Mouse (Mus musculus): ENCODE data around the gene P4ha2.

P4ha2 gene

DNA sequence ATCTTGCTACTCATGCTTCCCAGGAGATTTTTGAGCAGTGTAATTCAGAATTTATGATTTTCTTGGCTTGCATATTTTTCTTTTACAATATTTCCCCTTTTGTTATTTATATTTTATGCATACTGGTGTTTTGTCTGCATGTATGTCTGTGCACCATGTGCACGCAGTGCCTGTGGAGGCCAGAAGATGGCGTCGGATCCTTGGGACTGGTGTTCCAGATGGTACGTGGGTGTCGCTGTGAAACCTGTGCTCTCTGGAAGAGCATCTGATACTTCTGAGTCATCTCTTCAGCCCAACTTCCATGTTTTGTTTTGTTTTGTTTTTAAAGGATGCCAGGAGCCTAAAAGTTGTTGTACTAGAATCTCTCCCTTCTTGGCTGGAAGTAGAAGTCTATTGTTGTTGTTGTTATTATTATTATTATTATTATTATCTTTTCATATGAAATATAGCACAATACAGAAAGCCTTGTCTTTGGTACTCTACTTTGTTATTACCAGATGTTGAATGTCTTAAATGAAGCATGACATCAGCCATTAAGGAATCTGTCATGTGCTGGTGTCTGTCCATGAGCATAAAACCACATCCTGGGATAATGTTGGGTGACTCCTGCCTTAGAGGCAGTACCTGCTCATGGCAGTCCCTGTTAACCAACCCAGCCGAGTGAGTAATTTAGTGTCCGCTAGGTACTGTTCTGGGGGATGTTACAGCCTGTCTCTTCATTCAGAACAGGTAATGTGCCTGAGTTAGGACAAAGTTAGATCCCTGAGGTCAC lies 41.5 kb downstream of the P4ha2 start:
- no peak for DNase-seq

DNA sequence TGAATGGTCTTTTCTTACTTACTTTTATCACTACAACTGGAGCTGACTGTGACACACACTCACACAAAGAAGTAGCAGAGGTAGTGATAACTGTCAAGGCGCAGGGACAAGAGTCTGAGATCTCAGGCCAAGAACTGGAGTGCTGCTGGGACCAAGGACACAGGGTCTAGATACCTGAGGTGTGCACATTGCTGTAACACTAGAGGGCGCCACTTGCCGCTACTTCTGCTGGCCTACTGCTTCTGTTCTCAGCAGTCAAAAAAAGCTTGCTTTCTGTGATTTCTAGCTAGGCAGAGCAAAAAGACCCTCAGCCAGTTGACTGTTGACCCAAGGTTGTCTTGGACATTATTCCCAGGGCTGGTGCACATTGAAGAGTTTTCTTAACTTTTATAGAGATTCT lies 45.0 kb downstream of the P4ha2 start:
- DNase-seq: peak; percentile 47 to 69

DNA sequence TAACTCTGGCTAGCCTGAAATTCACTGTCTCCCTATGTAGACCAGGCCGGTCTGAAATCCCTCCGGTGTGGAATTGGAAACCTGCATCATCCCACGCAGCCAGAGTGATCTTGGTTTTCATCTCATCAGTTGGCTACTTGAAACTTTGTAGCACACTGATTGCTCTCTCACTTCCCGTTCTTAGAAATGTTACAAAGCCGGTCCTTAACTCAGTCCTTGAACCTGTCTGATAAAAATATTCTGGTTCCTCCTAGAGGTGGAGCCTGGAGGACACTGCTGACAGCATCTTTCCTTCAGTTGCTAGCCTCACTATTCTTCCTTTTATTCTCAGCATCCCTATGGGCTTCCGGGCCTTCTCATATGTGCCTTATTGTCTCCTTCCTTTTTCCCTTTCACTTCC lies 46.1 kb downstream of the P4ha2 start:
- DNase-seq: no peak

DNA sequence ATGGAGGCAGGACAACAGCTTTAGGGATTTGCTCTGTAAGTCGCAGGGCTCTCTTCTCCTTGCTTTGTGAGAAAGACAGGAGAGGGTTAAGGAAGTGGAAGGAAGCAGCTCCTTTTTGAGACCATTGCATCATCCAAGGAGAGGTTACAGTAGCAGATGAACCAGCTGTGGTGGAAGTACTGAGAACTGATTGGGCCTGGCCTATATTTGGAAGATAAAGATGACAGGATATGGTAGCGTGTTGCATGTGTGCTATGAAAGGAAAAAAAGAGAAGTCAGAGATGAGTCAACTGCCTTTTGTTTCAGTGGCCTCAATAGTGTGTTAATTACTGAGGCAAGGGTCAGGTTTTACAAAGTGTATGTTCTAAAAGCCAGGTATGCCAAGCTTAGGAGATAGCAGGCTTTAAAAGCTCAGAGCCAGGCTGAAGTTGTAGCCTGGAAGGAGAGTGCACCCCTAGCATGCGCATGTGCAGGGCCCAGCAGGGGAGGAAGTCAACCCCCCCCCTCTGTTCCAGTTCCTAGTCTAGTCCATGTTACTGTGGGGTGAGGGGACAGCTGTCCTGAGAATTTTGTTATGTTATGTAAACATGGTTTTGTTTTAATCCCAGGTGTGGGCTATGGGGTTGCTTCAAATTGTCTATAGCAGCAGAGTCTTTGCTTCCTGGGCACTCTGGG lies 50.0 kb downstream of the P4ha2 start:
- no peak for DNase-seq

DNA sequence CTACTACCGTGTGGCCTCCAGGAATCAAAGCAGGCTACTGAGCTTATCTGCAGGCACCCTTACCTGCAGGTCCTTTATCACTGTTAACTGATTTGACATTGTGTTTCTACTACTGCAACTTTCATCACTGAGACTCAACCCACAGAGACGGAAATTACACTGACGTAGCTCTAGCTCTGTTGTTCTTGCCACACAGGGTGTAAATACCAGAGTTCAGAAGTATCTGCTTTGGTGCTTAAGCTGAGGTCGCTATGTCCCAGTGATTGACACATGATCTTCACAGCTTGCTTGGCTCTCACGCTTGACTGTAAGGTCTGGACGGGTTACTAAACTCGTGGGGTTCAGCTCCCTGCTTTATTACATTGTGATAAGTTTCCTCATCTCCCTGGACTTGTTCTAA lies 51.2 kb downstream of the P4ha2 start:
- DNase-seq: no peak

DNA sequence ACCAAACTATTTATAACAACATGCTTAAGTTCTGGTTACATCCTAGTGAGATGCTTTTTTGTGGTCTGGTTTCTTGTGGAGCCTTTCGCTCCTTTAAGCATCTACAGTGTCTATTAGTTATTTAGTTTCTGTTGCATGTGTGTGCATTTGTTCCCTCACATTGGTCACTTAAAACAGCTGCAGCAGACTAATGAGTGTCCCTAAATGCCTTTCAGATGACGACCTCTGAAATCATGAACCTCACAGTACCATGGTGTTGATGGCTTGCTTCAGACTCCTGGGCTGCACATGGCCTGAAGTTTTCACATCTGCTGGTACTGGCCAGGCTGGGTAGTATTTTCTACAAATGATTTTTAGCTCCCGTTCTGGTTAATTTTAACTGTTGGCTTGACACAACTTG lies 53.1 kb downstream of the P4ha2 start:
- no peak for DNase-seq

DNA sequence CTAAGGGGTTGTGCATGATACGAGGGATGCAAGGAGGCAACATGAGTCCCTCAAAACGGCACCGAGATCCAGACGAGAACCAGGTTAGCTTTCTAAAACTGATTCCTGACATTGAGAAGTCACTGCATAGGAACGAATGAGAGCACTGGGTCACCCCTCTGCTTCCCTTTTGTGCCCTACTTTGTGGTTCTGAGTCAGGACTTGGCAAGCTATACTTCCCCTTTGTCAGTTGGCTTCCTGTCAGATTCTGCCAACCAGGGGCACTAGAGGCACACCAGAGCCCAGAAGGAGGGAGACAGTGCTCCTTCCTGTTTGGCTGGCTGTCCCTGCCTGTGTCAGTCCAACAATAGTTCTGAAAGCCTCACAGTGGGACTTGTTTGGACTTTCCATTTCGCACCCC lies 56.0 kb downstream of the P4ha2 start:
- DNase-seq: peak; percentile 47 to 57

DNA sequence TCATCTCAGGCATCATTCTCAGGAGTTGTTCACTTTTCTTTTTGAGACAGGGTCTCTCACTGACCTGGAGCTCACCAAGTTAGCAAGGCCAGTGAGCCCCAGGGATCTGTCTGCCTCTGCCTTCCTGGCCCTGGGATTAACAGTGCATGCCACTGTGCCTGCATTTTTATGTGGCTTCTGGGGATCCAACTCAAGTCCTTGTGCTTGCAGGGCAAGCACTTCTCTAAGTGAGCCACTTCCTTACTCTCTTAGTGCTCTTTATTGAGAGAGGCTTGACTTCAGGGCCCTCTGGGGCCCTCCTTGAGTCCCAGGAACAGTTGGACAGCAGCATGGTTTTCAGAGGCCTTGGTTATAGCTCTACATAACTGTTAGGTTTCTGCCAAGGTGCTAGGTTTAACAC lies 56.6 kb downstream of the P4ha2 start:
- no peak for DNase-seq

DNA sequence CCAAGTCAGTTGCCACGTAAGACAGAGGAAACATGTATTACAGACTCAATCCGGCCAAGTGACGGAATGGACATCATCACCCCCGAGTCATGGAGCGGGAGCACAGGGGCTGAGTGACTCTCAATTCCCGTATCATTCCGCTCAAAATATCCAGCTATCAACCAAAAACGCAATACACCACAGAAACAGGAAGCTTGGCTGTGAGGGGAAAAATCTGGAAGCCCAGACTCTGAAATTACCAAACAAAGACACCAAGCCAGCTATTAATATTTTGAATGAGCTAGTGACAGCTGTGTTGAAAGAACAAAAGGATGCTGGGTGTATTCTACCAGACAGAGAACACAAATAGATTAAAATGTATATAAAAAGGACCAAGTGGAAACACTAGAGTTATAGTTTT lies 57.7 kb downstream of the P4ha2 start:
- no peak for DNase-seq

DNA sequence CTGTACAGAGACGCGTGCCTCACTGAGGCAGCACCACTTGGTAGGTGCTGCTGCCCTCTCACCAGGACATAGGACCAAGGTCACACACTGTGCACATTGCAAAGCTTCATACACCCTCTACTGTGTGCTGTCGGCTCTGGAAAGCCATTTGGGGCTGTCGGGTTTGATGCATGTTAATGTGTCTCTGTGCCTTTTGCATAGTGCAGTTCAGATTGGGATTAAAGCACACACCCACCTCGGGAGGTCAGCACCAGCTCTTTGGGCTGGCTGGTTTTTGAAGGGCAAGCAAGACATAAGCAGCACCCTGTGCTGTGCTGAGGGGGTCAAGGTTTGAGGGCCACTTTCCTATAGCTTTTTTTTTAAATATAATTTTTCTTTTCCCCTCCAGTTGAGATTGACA lies 60.5 kb downstream of the P4ha2 start:
- DNase-seq: no peak

DNA sequence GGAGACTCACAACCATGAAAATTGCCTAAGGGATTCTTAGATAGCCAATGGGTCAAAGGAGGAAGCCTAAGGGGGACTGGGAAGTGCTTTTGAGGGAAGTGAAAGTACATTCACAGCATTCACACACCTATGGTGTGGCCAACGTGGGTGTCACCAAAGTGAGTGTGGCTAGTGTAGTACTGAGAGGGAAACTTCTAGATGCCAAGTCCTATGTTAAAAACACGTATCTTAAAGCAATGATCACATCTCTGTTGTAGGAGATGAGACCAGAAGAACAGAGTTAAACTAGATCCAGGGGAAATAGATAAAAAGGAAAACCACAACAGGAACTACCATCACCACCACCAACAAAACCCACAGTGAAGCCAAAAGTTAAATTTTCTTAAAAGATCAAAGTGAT lies 61.0 kb downstream of the P4ha2 start:
- DNase-seq: no peak

DNA sequence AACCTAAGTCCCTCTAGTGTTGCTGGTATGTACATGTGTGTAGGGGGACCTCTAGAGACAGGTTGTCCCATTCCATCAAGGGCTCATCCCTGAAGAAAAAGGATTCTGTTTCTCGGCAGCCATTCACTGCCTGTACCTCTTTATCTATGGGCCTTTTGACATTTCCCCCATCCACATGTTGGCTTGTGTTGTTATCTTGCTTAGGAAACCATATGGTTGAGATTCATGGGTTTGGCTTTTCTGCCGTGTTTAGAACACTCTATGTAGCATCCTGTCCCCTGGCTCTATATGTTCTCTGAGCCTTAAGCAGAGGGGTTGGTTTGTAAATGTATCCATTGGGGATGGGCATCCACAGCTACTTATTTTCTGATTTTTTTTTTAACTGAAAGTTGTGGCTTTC lies 61.6 kb downstream of the P4ha2 start:
- DNase-seq: no peak

DNA sequence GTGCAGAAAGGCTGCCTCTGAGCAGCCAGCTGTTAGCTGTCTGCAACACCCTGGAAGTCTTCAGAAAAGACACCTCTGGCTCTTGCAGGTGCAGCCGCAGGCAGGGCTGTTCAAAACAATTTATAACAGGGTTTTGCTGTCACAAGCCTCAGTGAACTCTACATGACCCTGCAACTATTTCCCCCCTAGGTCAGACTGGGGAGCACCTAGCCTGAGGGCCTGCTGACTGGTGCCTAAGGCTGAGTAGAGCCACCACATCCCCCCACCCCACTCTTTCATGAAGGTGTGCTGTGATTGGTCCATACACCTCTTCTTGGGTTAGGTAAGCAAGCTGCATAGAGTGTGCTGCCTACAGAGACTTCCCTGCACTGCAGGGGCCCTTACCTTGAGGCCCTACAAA lies 63.1 kb downstream of the P4ha2 start:
- no peak for DNase-seq

DNA sequence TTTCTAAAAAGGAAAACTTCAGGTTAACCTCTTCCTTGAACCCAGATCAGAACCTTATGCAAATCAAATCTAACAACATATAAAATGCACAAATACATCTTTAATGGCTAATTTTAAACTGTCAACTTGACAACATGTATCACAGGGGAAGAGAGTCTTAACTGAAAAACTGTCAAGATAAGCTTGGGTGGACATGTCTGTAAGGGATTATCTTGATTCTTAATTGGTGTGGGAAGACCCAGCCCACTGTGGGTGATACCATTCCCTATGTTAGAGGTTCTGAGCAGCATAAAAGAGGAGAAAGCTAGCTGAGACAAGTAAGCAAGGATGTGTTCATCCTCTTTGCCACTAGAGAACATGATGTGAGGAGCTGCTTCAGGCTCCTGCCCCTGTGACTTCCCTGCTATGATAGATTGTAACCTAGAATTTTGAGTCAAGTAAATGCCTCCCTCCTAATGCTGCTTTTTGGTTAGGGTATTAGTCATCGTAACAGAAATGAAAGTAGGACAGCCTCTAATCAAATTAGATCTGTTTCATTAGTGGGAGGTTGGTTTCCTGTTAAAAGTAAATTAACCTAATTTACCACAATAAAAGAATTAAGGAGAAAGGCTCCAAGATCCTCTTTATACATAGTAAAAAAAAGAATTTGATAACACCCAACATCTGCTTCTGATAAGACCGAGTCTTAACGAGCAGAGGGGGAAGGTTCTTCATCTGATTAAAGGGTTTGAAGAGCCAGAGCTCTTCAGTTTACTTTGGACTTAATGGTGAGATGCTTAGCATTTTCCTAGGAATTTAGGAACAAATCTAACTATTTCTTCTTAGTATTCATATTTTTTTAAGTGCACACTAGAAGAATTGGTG lies 69.8 kb downstream of the P4ha2 start:
- DNase-seq: no peak

DNA sequence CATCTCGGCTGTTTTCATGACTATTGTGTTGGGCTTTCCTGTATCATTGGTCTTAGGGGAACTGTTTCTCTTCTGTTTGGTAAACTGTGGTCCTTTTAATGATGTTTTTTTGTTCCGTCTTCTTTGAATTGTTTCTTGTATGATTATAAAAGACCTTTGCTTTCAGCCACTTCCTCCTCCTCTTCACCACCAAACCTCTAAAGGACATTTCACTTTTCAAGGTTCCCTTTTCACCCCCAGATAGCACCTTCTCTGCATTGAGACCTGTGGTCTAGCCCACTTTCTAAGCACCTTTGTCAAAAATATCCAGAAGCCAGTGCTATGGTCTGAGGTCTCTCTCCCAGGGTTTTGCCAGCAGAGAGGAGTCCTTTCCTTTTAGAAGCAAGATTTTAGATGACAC lies 71.3 kb downstream of the P4ha2 start:
- no peak for DNase-seq

DNA sequence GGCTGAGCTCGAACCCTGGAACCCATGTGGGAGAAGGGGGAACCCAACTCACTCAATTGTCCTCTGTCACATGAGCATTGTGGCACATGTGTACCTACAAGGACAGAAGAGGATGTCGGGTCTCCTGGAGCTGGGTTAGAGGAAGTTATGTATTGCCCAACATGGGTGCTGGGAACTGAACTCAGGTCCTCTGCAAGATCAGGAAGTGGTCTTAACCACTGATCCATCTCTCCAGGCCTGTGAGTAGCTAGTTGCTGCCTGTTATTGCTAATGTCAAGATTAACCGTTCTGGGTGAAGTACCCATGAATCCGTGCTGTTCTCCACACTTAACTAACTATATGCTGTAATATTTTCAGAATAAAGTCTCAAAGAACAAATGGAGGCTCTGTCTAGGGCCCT lies 74.3 kb downstream of the P4ha2 start:
- no peak for DNase-seq

DNA sequence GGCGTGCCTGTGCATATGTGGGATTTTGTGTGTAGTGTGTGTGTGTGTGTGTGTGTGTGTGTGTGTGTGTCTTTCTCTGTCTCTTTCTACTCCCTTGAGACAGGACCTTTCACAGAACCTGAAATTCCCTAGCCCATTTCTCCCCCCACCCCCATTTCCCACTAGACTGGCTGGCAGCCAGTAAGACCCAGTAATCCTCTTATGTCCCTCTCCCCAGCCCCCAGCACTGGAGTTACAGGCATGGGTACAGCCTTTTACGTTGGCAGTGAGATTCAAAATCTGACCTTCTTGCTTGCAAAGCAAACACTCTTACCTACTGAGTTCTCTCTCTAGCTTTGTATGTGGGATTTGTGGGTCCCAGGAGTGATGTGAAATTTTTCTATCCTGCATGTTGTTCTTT lies 75.0 kb downstream of the P4ha2 start:
- DNase-seq: no peak

Measured in spleen, adult 18-20 months (tissue).